Mouse (Mus musculus): ENCODE measurements at regions not wholly inside any gene's neighbourhood (a gene's known extent, or its start where the extent isn't known, plus 50 kb on each side); places are given as distances from the start of the nearest gene placed in this dataset.

DNA sequence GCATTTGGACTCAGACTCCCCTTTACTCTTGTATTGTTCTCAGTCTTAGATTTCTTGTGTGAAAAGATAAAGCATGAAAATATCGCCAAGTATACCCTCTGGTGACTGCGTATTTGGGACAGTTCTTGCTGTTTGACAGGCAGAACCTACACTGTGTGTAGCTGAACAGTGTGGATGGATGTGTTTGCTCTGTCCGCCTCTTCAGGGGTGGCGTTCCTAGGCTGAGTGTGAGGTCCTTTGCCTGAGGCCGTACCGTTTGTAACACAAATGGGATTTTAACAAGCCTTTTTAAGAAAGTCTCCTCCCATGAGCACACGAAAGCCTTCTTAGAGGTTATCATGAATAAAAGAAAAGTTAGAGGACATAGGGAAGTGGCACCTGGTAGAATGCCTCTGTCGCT is 153.3 kb upstream of the Dnajc19 start:
- DNase-seq (ENCODE audit: low spot score in 2 of 2), result no peak

DNA sequence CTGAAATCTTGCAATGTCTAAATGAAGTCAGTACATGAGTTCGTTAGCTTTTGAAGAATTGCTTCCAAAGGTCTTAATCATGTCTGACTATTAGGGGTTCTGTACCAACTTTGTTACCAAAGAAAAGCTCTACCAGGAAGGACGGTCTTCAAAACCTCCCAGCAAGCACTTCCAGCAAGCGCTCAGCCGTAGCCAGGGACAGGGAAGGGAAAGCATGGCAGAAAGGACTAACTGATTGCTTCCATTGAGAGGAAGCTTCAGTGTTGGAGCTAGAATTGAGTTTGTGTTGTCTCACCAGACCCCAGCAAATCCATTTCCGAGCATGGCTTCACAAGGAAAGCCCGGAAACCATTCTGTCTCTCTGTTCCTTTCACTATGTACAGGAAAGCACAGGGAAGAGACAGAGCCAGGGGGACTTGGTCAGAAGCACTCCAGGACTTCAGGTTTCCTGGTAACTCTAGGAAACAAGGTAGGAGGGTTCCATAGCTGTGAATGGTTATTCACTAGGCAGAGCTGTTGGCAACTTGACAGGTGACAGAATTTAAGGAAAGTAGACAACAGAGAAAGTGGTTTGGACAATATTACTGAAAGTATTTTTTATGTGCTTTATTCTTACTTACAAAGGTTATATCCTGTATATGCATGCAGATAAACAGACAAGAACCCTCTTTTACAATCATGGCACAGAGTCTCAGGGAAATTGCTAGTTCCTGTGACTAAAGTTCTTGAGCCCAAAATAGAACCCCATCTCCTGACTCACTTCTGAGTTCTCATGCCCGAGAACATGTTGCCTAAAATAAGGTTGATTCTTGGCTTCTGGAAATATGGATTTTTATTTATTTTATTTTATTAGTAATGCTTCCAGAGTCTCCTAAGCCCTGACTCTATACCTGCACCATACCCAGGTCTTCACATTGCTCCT is 151.5 kb upstream of the Dnajc19 start:
- no peak for DNase-seq (ENCODE audit: low spot score in 2 of 2)

DNA sequence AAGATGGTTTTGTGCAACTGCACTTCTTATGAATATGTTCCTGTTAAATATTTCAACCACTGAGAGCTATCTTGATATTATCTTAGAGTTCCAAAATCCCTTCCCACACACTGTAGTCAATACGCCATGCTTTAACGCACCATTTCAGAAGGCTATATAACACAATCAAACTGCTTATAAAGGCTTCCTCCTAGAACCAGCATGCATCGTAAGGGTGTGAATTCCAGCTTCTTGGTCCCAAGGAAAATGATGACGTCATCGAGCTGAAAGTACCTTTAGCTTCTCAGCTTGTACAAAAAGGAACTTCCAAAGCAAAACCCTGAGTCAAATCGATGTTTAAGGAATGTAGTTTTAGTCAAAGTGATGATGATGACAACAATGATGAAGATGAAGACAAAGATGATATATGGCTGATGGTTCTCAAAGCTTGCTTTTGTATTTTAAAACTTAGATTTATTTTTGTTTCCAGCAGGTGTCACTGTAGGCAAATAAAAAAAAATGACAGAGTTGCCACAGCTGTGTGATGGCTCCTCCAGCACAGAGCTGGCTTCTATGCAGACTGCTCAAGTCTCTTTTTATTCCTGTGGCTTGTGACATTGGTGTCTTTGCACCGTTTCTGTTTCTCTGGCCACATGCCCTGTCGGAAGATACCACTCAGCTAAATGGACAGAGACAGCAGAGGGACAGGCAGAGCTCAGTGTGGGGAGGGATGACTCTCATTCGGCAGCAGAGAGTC is 150.6 kb upstream of the Dnajc19 start:
- peak in 1 of 2 experiments; percentile 55 for DNase-seq (ENCODE audit: low spot score in 2 of 2)

GRCm38 (mm10) chr3:34222291-34222690 is 141.2 kb upstream of the Dnajc19 start:
- DNase-seq (ENCODE audit: low spot score in 2 of 2), result no peak

DNA sequence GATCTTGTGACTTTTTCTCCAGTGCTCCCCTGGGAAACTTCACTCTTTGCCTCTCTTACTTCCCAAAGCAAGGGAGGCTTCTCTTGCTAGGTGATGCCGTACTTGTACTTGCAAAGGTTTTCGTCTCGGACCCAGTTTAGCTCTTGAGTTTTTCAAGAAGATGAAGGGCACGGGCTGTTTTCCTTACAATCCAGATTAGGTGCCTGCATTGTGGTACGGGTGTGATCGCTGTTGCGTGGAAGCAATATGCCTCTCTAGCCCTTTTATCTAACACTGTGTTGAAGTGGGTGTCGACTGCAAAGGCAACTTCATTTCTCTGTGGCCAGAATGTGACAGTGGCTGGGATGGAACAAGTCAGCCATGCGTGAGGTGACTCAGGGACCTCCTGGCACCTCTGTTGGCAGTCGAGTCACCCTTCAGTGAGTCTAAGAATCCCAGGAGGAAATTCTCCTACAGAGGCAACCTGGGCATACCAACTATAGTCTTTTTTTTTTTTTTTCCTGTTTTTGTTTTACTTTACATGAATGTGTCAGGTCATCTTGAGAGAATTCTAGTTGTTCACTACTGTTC is 138.7 kb upstream of the Dnajc19 start:
- no peak for DNase-seq (ENCODE audit: low spot score in 2 of 2)

DNA sequence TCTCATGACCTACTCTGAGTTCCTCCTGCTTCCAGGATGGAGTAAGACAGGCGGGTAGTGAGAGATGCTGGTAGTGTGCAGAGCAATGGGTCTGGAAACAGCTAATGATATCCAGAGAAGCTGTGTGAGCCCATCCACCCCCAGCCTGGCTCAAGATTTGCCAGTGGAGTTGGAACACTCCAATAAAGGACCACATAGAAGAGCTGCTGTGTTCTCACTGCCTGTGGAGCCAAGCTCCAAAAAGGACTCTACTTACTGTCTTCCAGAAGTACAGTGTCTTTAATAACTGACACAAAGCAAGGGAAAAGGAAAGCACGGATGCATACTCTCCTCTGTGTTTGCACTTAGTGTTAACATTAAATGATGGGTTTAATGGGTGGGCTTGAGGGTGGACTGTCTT is 138.0 kb upstream of the Dnajc19 start:
- no peak for DNase-seq (ENCODE audit: low spot score in 2 of 2)

GRCm38 (mm10) chr3:34217911-34218310 is 136.8 kb upstream of the Dnajc19 start:
- DNase-seq (ENCODE audit: low spot score in 2 of 2), result no peak

GRCm38 (mm10) chr3:34214233-34214632 is 133.1 kb upstream of the Dnajc19 start:
- DNase-seq (ENCODE audit: low spot score in 2 of 2), result no peak

DNA sequence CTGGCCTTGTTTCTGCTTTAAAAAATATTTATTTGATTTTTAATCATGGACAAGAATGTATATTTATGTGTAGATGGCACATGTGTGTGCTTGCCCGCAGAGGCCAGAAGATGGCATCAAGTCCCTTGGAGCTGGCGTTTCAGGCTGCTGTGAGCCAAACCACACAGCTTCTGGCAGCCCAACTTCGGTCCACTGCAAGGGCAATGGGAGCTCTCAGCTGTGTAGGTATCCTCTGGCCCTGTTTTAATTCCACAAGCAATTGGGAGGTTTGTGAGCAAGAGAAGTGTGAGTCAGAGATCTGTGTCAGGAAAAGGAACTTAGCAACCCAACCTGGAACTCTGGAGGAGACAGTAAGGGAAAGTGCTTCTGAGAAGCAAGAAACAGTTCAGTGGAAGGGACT is 125.3 kb upstream of the Dnajc19 start:
- DNase-seq (ENCODE audit: low spot score in 2 of 2), result no peak

GRCm38 (mm10) chr3:34198228-34198627 is 117.1 kb upstream of the Dnajc19 start:
- peak in 1 of 2 experiments; percentile 51 for DNase-seq (ENCODE audit: low spot score in 2 of 2)

- no peak for DNase-seq (ENCODE audit: low spot score in 2 of 2)
These were observed 116.0 kb upstream of the Dnajc19 start for GRCm38 (mm10) chr3:34197163-34197455.

GRCm38 (mm10) chr3:34196451-34197162 is 115.5 kb upstream of the Dnajc19 start:
- DNase-seq (ENCODE audit: low spot score in 2 of 2), result no peak

DNA sequence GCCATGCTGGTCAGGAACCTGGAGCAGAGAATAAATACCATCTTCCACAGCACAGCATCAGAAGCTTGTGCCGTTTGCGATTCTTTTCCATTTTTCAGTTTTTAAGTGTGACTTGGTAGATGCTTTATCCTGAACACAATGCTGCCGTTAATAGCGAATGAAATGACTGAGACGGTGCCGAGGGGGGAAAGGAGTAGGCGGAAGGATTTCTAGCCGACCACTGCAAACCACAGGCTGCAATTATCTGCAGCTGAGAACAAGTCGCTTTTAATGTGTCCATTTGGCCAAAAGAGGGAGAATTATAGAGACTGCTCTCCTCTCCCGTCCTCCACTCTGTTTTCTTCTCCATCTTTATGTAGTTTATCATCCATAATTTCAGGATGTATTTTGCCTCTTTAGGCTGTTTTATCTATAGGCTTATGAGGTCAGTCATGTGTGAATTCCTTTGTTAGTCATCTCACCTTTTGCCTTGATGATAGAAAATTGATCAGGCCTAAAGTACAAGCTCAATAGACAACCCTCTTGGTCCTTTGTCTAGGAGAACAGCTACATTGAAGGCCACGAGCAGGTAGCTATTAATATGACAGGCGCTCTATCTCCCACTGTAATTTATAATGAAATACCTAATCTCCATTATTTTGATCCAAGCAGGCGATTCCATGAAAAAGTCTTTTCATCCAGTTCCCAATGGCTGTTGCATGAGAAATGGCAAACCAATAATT is 114.8 kb upstream of the Dnajc19 start:
- DNase-seq (ENCODE audit: low spot score in 2 of 2), result no peak

- DNase-seq (ENCODE audit: low spot score in 2 of 2), result no peak
These were observed 92.4 kb upstream of the Dnajc19 start for GRCm38 (mm10) chr3:34173416-34174097.

DNA sequence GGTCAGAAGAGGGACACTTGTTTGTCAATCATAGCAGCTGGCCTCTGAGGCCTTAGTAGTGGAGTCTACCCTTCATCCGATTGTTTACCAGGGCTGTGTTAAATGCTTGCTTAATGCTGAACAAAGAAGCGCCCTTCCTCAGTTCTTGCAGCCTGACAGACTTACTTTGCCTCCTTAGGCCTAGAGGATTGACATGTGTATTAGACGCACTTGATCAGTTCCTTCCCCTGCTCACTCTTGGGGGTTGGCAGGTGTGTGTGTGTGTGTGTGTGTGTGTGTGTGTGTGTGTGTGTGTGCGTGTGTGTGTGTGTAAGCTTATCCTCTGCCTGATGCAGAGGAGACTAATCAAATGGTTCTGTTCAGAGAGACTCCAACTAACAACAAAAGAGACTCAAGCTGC is 91.8 kb upstream of the Dnajc19 start:
- no peak for DNase-seq (ENCODE audit: low spot score in 2 of 2)

DNA sequence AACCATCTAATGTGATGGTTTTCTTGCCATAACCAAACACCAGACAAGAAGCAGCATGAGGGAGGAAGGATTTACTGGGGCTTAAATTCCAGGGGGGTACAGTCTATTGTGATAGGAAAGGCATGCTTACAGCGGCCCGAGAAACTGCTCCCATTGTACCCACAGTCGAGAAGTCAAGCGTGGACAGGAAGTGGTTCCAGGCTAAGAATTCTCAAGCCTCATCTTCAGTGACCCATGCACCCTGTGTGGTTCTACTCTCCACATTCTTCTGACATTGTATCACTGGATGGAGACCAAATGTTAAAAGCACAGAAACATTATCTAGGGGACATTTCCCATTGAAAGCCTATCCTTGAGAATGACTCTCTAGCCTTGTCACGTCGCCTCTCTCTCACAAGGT is 90.8 kb upstream of the Dnajc19 start:
- DNase-seq (ENCODE audit: low spot score in 2 of 2), result no peak

GRCm38 (mm10) chr3:34168087-34168486 is 87.0 kb upstream of the Dnajc19 start:
- no peak for DNase-seq (ENCODE audit: low spot score in 2 of 2)

DNA sequence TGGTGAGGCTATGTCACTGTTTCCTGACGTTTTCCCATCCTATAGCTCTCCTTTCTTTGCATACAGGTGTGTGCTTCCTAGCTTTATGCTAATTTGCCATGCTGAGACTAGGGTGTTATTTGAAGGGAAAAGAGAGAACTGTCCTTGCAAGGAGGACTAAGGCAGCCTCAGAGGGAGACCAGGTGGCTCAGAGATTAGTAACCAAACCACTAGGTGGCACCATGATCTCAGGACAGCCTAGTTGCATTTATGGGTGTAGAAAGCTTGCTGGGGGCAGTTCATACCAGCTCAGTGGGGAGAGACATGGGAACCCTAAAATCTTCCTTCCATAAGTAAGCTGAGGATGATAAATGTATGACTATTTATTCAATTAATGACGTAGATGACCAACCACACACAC is 68.9 kb upstream of the Dnajc19 start:
- DNase-seq (ENCODE audit: low spot score in 2 of 2), result no peak

- DNase-seq (ENCODE audit: low spot score in 2 of 2), result no peak
These were observed 62.5 kb upstream of the Dnajc19 start for GRCm38 (mm10) chr3:34143652-34144051.

DNA sequence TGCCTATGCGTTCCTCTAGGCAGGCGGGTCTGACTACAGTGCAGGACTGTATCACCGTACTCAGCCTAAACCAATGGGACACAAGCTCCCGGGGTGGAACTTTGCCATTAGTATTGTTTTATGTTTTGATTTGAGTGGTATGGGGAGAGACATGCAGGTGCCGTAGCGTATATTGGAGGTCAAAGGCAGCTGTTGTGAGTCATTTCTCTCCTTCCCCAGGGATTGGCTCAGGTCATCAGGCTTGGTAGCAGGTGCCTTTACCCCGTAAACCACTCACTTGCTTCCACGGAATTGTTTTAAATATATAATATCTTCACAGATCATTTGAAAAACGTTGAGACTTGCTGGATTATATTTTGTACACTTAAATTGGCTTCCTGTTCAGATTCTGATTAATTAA is 58.1 kb upstream of the Dnajc19 start:
- DNase-seq (ENCODE audit: low spot score in 2 of 2), result no peak
